Mouse (Mus musculus) heart, adult 2 months (tissue): ENCODE measurements around the gene Cnn2. TPM values are rescaled to one million over a fixed set of nuclear protein-coding genes. Genes with fewer than 3 reads are reported as not detected.
"Not testable (repeated sequence)": the region's sequence is repeated elsewhere in the genome, so short reads cannot be mapped to it uniquely, and the experiment has no call there.

Source experiments
- DNase-seq, 2 experiments: peaks; one replicate each; pipeline ENCODE4 v3.0.0; 2021
- H3K27ac ChIP-seq: fragments of 200-600 bp; 2 replicates; pipeline ENCODE4 v1.8.1; 2022
- H3K27me3 ChIP-seq: fragments of 200-500 bp; 2 replicates; pipeline ENCODE4 v1.6.1; 2012; ENCODE audit warnings: mild to moderate bottlenecking, low read length, inconsistent platforms, mixed read lengths; ENCODE audit not compliant: control insufficient read depth, insufficient read depth
- H3K36me3 ChIP-seq: fragments of 200-500 bp; 2 replicates; pipeline ENCODE4 v1.6.1; 2012; ENCODE audit warnings: low read length, inconsistent platforms; ENCODE audit not compliant: control insufficient read depth, insufficient read depth
- H3K4me1 ChIP-seq: fragments of 200-500 bp; 2 replicates; pipeline ENCODE4 v1.6.1; 2011; ENCODE audit warnings: low read length; ENCODE audit not compliant: control insufficient read depth, insufficient read depth
- H3K4me3 ChIP-seq: fragments of 200-600 bp; 2 replicates; pipeline ENCODE4 v1.8.1; 2022
- H3K79me2 ChIP-seq: fragments of 200-500 bp; replicated peaks from 2 replicates; pipeline ENCODE4 v1.6.1; 2012; ENCODE audit warnings: mild to moderate bottlenecking, inconsistent platforms, low read length, moderate library complexity, mixed read lengths; ENCODE audit not compliant: control insufficient read depth, insufficient read depth
- H3K9ac ChIP-seq: fragments of 200-500 bp; 2 replicates; pipeline ENCODE4 v1.6.1; 2012; ENCODE audit warnings: low read depth, mild to moderate bottlenecking, control low read depth, inconsistent platforms, low read length, mixed read lengths
- CTCF ChIP-seq: fragments of 200-600 bp; IDR thresholded peaks from 2 replicates; pipeline ENCODE4 v1.8.1; 2022; ENCODE audit warnings: antibody characterized with exemption, mild to moderate bottlenecking, moderate library complexity
- EP300 ChIP-seq: fragments of 200-500 bp; IDR thresholded peaks from 2 replicates; pipeline ENCODE4 v1.6.1; 2011; ENCODE audit warnings: low read depth, low read length, control low read depth; ENCODE audit not compliant: insufficient read depth
- POLR2A ChIP-seq: fragments of 200-500 bp; IDR thresholded peaks from 2 replicates; pipeline ENCODE4 v1.6.1; 2011; ENCODE audit warnings: mild to moderate bottlenecking, low read depth, low read length, control low read depth; ENCODE audit not compliant: insufficient read depth
- WGBS: fragments of 180-500 bp; shearing (Covaris S2); methylation state at CpG from one replicate; pipeline ENCODE4 v1.1.7; 2018; 5-methylcytosine and 5-hydroxymethylcytosine counted together
- intact Hi-C: fragments of 180-260 bp; cut with DNase I; formaldehyde crosslinking; loops from one replicate; pipeline ENCODE4 v1.15.1; 2025
- polyA plus RNA-seq: library from polyadenylated mRNA; depleted of rRNA; stranded (reverse); fragments of >200 nt; gene quantifications from 2 replicates; pipeline ENCODE4 v1.2.3, GENCODE M21; 2012
- total RNA-seq, 2 experiments: library from RNA; stranded (reverse); gene quantifications; 2 replicates each; pipeline ENCODE4 v1.2.3; 2021

Cnn2 gene
- total and polyA plus RNA-seq, 3 experiments, result 30.2 to 52.5 (median 39.3) TPM

DNA sequence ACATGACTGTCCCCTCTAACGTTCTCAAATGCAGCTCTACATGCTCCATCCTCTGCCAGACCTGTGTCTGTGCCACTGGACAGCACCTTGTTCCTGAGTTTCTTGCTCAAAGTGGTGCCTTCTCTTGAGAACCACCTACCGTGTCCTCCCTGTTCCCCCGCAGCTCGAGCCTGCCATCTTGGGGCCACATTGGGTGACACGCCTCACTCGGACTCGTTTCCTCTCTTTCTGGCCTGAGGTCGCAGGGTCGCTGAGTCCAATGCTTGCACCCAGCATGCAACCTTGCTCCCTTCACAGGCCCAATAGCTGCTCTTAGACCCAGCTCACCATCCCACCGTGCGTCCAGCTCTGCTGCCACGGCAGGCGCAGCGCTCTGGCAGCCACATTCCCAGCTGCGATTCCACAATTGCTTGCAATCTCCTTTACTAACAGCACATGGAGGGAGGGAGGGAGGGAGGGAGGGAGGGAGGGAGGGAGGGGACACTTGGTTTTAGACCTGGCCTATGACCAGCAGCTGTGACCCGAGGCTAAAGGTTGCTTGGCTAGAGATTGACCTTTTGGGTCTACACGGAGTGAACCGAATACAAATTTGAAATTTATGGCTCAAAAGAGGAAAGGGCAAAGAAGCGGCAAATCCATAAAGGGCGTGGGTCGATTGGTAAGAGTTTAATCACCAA is 30.1 kb upstream of the Cnn2 start:
- WGBS, result 19% methylated on average over 21 of the region's 21 CpGs
- no peak overlapping the region for H3K27ac ChIP-seq

DNA sequence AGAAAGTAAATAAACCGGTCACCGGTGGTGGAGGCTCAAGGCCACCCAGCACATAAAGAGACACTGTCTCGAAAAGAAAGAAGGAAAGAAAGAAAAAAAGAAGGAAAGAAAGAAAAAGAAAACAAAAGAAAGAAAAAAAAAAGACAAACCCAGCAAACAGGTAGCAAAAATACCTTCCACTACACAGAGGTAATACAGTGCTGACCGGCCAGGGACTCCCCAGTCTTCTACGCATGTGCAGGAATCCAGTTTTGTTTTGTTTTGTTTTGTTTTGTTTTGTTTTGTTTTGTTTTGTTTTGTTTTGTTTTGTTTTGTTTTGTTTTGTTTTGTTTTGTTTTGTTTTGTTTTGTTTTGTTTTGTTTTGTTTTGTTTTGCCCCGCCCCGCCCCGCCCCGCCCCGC is 29.0 kb upstream of the Cnn2 start:
- H3K36me3 ChIP-seq, H3K79me2 ChIP-seq, H3K9ac ChIP-seq, H3K27me3 ChIP-seq, H3K4me1 ChIP-seq: not testable (repeated sequence)
- peak overlapping the region; percentile 78 for H3K27ac ChIP-seq
- intact Hi-C loops, result loop anchor here (2.0 kb wide), 1 partner anchor 67 kb away; no protein-coding TSS in a partner anchor
- 28% methylated on average over 10 of the region's 10 CpGs for WGBS
- peak overlapping the region; percentile 27; the same call in 1 of the 2 replicates for H3K4me3 ChIP-seq
- DNase-seq, result peak in 1 of 2 experiments; percentile 46

More for the DNA sequence above, 30.1 kb upstream of the Cnn2 start:
- Histone ChIP-seq H3K9ac (no peak overlapping the region), H3K4me3 (no peak overlapping the region), H3K79me2 (no peaks in the 10 kb centered on the region), H3K27me3 (no peaks in the 10 kb centered on the region), H3K4me1 (peaks cover 5% of the 10 kb centered on the region; the same call in 1 of the 2 replicates), H3K36me3 (no peaks in the 10 kb centered on the region)
- intact Hi-C loops, result loop anchor here (1.0 to 2.0 kb wide), 2 partner anchors 33 to 65 kb away; no protein-coding TSS in a partner anchor
- TF ChIP-seq CTCF (peak; percentile 97), EP300 (peak; percentile 92), POLR2A (no peak)
- DNase-seq, result peak; percentile 85 to 88

DNA sequence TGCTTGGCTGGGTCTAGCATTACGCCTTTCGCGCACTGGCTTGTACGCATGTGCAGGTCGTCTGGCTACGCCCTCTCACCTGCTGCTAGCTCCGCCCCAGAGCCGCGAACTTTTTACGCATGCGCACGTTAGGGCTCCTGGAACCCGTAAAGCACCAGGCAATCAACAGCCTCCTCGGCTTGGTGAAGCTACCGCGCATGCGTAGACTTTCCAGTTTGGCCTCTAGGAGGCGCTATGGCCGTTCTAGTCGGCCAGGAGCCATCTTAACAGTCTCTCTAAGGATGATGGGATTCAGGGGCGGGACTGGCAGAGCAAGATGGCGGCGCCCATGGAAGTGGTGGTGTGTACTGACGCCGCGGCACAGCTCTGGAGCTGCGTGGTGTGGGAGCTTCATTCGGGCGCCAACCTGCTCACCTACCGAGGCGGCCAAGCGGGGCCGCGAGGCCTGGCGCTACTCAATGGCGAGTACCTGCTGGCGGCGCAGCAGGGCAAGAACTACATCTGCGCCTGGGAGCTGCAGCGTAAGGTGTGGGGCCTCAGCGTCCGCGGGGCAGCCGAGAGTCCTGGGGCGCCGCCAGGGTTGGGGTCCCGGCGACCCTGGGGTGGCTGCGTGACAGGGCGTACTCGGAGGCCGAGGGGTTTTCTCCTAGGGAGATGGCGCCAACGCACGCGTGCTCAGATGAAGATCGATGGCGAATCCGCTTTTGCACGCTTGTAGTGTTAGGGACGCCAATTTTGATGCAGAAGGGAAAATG is 28.4 kb upstream of the Cnn2 start, which contains the start of gene Wdr18:
Gene Wdr18, plus strand, starts transcription at position 306 of the 755 bp plus-strand sequence.
- Histone ChIP-seq H3K9ac (peak within 1 kb of the TSS; percentile 72), H3K27ac (peak within 1 kb of the TSS; percentile 78), H3K4me3 (peak within 1 kb of the TSS; percentile 95), H3K27me3 (no peaks in the 10 kb centered on the region), H3K36me3 (no peaks in the 10 kb centered on the region), H3K79me2 (no peaks in the 10 kb centered on the region), H3K4me1 (peaks cover 5% of the 10 kb centered on the region; the same call in 1 of the 2 replicates)
- intact Hi-C loops, result loop anchor here (1.0 to 2.0 kb wide), 3 partner anchors 23 to 181 kb away; partner anchors contain the start of gene Cbarp
- peak; percentile 98 to 99 for DNase-seq
- WGBS, result under 1% methylated on average over 61 of the region's 61 CpGs
- TF ChIP-seq EP300 (peak; percentile 74; the same call in 1 of the 2 replicates), CTCF (peak; percentile 91), POLR2A (peak; percentile 70)

DNA sequence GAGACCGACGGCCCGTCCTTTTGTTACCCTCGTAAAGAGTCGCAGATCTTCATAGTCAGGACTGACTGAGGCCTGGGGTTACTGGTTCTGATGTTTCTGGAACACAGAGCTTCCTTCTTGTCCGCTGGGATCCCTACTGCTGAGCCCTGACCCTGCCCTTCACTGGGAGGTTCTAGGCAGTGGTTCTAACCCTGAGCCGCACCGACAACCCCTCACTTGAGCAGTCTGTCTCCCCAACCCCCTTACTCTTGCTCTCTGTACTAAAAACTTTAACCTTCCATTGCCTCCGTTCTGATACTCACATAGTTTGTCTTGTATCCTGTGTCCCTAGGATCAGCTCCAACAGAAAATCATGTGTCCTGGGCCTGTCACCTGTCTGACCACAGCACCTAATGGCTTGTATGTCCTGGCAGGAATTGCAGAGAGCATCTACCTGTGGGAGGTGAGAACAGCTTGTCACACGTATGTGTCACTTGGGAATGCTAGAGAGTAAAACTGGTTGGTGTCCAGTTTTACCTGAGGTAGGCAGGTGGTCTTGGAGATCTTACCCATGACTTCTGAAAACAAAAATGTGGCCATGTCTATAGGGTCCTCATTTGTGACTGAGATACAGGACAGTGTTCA is 27.6 kb upstream of the Cnn2 start:
- peak overlapping the region; percentile 72 for H3K9ac ChIP-seq
- peaks cover 5% of the 10 kb centered on the region; the same call in 1 of the 2 replicates for H3K4me1 ChIP-seq
- H3K27ac ChIP-seq, result no peak overlapping the region; the same call in 1 of the 2 replicates
- no peaks in the 10 kb centered on the region for H3K27me3 ChIP-seq
- no peaks in the 10 kb centered on the region for H3K36me3 ChIP-seq
- intact Hi-C loops, result loop anchor here (1.0 to 2.0 kb wide), 2 partner anchors 23 to 180 kb away; partner anchors contain the start of gene Cbarp
- H3K79me2 ChIP-seq, result no peaks in the 10 kb centered on the region
- TF ChIP-seq POLR2A (no peak), CTCF (no peak), EP300 (no peak)
- DNase-seq, result no peak
- peak overlapping the region; percentile 95 for H3K4me3 ChIP-seq
- 13% methylated on average over 10 of the region's 10 CpGs for WGBS

GRCm38 (mm10) chr10:79964727-79965126 is 23.7 kb upstream of the Cnn2 start:
- no peak for DNase-seq
- Histone ChIP-seq H3K27ac (no peak overlapping the region), H3K4me1 (peaks cover 4% of the 10 kb centered on the region; the same call in 1 of the 2 replicates), H3K4me3 (no peak overlapping the region), H3K79me2 (no peaks in the 10 kb centered on the region), H3K27me3 (no peaks in the 10 kb centered on the region), H3K9ac (no peak overlapping the region), H3K36me3 (no peaks in the 10 kb centered on the region)
- TF ChIP-seq POLR2A, result no peak
- 95% methylated on average over 7 of the region's 7 CpGs for WGBS
- intact Hi-C loops, result no loop called here

GRCm38 (mm10) chr10:79965325-79965724 is 23.1 kb upstream of the Cnn2 start:
- TF ChIP-seq POLR2A (no peak), EP300 (no peak), CTCF (no peak)
- no peak overlapping the region for H3K4me3 ChIP-seq
- 81% methylated on average over 5 of the region's 5 CpGs for WGBS
- no peaks in the 10 kb centered on the region for H3K27me3 ChIP-seq
- no peak for DNase-seq
- no peaks in the 10 kb centered on the region for H3K79me2 ChIP-seq
- no peaks in the 10 kb centered on the region for H3K36me3 ChIP-seq
- H3K4me1 ChIP-seq, result peaks cover 4% of the 10 kb centered on the region; the same call in 1 of the 2 replicates
- H3K27ac ChIP-seq, result no peak overlapping the region
- intact Hi-C loops, result no loop called here
- H3K9ac ChIP-seq, result no peak overlapping the region
